ENCODE assay signal across 10 mouse cellular contexts in the genomic region with DNA sequence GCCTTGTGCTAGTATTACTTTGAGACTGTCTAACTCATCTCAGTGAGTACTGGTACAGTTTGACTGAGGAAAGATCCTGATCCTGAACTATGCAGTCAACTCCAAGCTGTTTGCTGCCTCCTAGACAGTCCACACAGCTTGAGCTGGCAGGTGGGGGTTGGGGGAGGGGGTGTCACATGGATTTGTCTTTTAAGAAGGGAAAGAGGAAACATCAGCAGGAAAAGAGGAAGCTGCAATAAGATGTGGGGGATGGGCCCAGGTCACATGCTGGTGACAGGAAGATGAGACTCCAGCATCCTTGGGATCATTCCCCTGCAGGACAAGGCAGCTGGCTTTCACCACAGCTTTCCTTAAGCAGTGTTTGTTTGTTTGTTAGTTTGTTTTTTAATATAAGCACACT. TPM values are rescaled to one million over a fixed set of nuclear protein-coding genes. Genes with fewer than 3 reads are reported as not detected.
DNase-seq lines count a peak whose midpoint lies in the region; ATAC-seq and TF ChIP-seq lines count a peak whose summit lies in the region.
"Had no signal": no experiment of that assay in that cellular context is flagged by ENCODE, and none has a peak within 500 bp of the region (broad histone marks: within the 10 kb centered on the region; RNA-seq: fewer than 3 reads in every experiment).

No protein-coding gene starts in this region.

- H3K9me3 ChIP-seq in kidney, embryonic 16.5 days (ENCODE audit: low read length): no peaks in the 10 kb centered on the region
- H3K9me3 ChIP-seq: embryonic facial prominence, embryonic 15.5 days; limb, embryonic 13.5 days had no signal

- no peak for TF ChIP-seq POLR2A in cerebellum, adult 2 months (IDR thresholded peaks at IDR 0.05; ENCODE audit: borderline replicate concordance, insufficient read depth, low read length)

- H3K36me3 ChIP-seq in kidney, embryonic 16.5 days (ENCODE audit: insufficient read depth, low read length): no peaks in the 10 kb centered on the region
- no peaks in the 10 kb centered on the region; the same call in 1 of the 2 replicates for H3K36me3 ChIP-seq in splenic B cell, adult 2 months (ENCODE audit: control insufficient read depth, insufficient read depth, low read length, poor library complexity, severe bottlenecking)
- H3K36me3 ChIP-seq: embryonic facial prominence, embryonic 15.5 days; limb, embryonic 13.5 days had no signal

- no peaks in the 10 kb centered on the region for H3K27me3 ChIP-seq in kidney, embryonic 16.5 days (ENCODE audit: insufficient read depth, low read length)
- H3K27me3 ChIP-seq in splenic B cell, adult 2 months (ENCODE audit: control insufficient read depth, insufficient read depth, low read length, poor library complexity, severe bottlenecking): no peaks in the 10 kb centered on the region
- no peaks in the 10 kb centered on the region for H3K27me3 ChIP-seq in cerebellum, adult 2 months (ENCODE audit: control insufficient read depth, insufficient read depth, low read length)
- H3K27me3 ChIP-seq: embryonic facial prominence, embryonic 15.5 days; limb, embryonic 13.5 days had no signal

- no peak overlapping the region for H3K9ac ChIP-seq in kidney, embryonic 16.5 days (replicated peaks; ENCODE audit: low read length)
- H3K9ac ChIP-seq: embryonic facial prominence, embryonic 15.5 days; limb, embryonic 13.5 days had no signal

- no peak for TF ChIP-seq CTCF in cerebellum, adult 2 months (IDR thresholded peaks at IDR 0.05; ENCODE audit: borderline replicate concordance, insufficient read depth, low read depth, low read length)

- H3K4me1 ChIP-seq in kidney, embryonic 16.5 days (ENCODE audit: insufficient read depth, low read length): peaks cover 10% of the 10 kb centered on the region
- peaks cover 5% of the 10 kb centered on the region; the same call in 1 of the 2 replicates for H3K4me1 ChIP-seq in cerebellum, adult 2 months (ENCODE audit: control insufficient read depth, insufficient read depth, low read length)

- peak; percentile 33 for DNase-seq in kidney, adult 9 months
- DNase-seq in thymus, postnatal 4 days: peak; percentile 45
- no peak for DNase-seq in thymus, postnatal 25 days
- DNase-seq in kidney, postnatal 36 days: peak; percentile 35 to 60
- DNase-seq in splenic B cell, adult 2 months (ENCODE audit: low read depth, low spot score): peak; percentile 55
- no peak for DNase-seq in cerebellum, adult 2 months

- H3K4me2 ChIP-seq in kidney, embryonic 16.5 days (replicated peaks; ENCODE audit: low read depth, low read length): no peak overlapping the region
- H3K4me2 ChIP-seq: embryonic facial prominence, embryonic 15.5 days; limb, embryonic 13.5 days had no signal

- no peak for ATAC-seq in kidney, embryonic 16.5 days (ENCODE audit: low FRiP score, low TSS enrichment)
- ATAC-seq in erythroblast, adult 5-6 weeks (replicated peaks; ENCODE audit: low FRiP score, poor library complexity, severe bottlenecking): no peak

- H3K27ac ChIP-seq in kidney, embryonic 16.5 days (ENCODE audit: low read length): no peak overlapping the region
- no peak overlapping the region for H3K27ac ChIP-seq in cerebellum, adult 2 months (ENCODE audit: insufficient read depth, low read length)
- H3K27ac ChIP-seq: limb, embryonic 13.5 days had no signal

- H3K4me3 ChIP-seq in kidney, embryonic 16.5 days (ENCODE audit: low read length): no peak overlapping the region
- H3K4me3 ChIP-seq in cerebellum, adult 2 months (replicated peaks; ENCODE audit: insufficient read depth, low read depth, low read length): no peak overlapping the region
- H3K4me3 ChIP-seq: embryonic facial prominence, embryonic 15.5 days; limb, embryonic 13.5 days had no signal

RNA-seq across cellular contexts. Expression of a gene that starts 8.1 kb away (rescaled TPM):
- 2.0 TPM in 2 replicates for polyA plus RNA-seq in kidney, embryonic 16.5 days (2015; fragmentation: Nextera tagmentation; extraction: Ambion mirVana)
- total RNA-seq in erythroblast, adult 5-6 weeks (2015; ENCODE audit: low replicate concordance): 2.1 and 2.5 TPM in 2 replicates
- 1.7 and 1.8 TPM in 2 replicates for total RNA-seq in erythroblast, adult 5-6 weeks (2017; ENCODE audit: low replicate concordance)
- polyA plus RNA-seq in cerebellum, adult 2 months (2012; rRNA removed): 1.3 and 1.8 TPM in 2 replicates

RNA-seq across cellular contexts. Expression of a gene that starts 39.4 kb away (rescaled TPM):
- polyA plus RNA-seq in kidney, embryonic 16.5 days (2015; fragmentation: Nextera tagmentation; extraction: Ambion mirVana): 13.2 and 13.5 TPM in 2 replicates
- 2.5 TPM in 1 of 2 replicates, not detected in the other for total RNA-seq in erythroblast, adult 5-6 weeks (2015; ENCODE audit: low replicate concordance)
- 0.42 and 0.68 TPM in 2 replicates for total RNA-seq in erythroblast, adult 5-6 weeks (2017; ENCODE audit: low replicate concordance)
- polyA plus RNA-seq in cerebellum, adult 2 months (2012; rRNA removed): 6.1 and 7.0 TPM in 2 replicates

Comparison
In these comparisons a context has a peak if more than half of its experiments do, and no peak if none do; other contexts are left out.
1. DNase-seq: peak in kidney, adult 9 months (single experiment), thymus, postnatal 4 days (single experiment), kidney, postnatal 36 days (2 of 2) and splenic B cell, adult 2 months (single experiment); none in thymus, postnatal 25 days (single experiment) and cerebellum, adult 2 months (0 of 2).